In genomic region chr4:89043982-89044381, GRCm38 (mm10) we compare ENCODE assay signal across 16 mouse cellular contexts.
DNase-seq lines count a peak whose midpoint lies in the region; ATAC-seq lines count a peak whose summit lies in the region.
"Had no signal": no experiment of that assay in that cellular context is flagged by ENCODE, and none has a peak within 500 bp of the region (broad histone marks: within the 10 kb centered on the region; RNA-seq: fewer than 3 reads in every experiment).

No protein-coding gene starts in this region.

- H3K27ac ChIP-seq in liver, embryonic 15.5 days (replicated peaks): no peak overlapping the region
- H3K27ac ChIP-seq: forebrain, embryonic 12.5 days; hindbrain, embryonic 15.5 days; kidney, embryonic 15.5 days; macrophage had no signal

- intact Hi-C loops in left cerebral cortex, postnatal 10 days (cut with DNase I): no loop called here

- DNase-seq in 416B (ENCODE audit: low read depth): peak; percentile 100
- no peak for DNase-seq in urinary bladder, adult 2 months (ENCODE audit: low spot score)
- no peak for DNase-seq in adrenal gland, postnatal 10 days
- DNase-seq in layer of hippocampus, postnatal 10 days (ENCODE audit: low spot score in 2 of 2): no peak
- no peak for DNase-seq in left cerebral cortex, postnatal 10 days (ENCODE audit: extremely low spot score in 1 of 2, low spot score in 2 of 2)
- DNase-seq: cerebellum, postnatal 10 days; layer of hippocampus, adult 9-11 months; right cerebral cortex, postnatal 14 days; thymus, postnatal 4 days had no signal

- no peak overlapping the region for H3K4me2 ChIP-seq in liver, embryonic 15.5 days
- H3K4me2 ChIP-seq: forebrain, embryonic 12.5 days; hindbrain, embryonic 15.5 days; kidney, embryonic 15.5 days had no signal

- H3K4me3 ChIP-seq in liver, embryonic 15.5 days (replicated peaks): no peak overlapping the region
- H3K4me3 ChIP-seq: forebrain, embryonic 12.5 days; hindbrain, embryonic 15.5 days; kidney, embryonic 15.5 days had no signal

- no peak overlapping the region for H3K9ac ChIP-seq in liver, embryonic 15.5 days
- H3K9ac ChIP-seq: forebrain, embryonic 12.5 days; hindbrain, embryonic 15.5 days; kidney, embryonic 15.5 days had no signal

- no peaks in the 10 kb centered on the region for H3K36me3 ChIP-seq in liver, embryonic 15.5 days (replicated peaks)
- H3K36me3 ChIP-seq: forebrain, embryonic 12.5 days; hindbrain, embryonic 15.5 days; kidney, embryonic 15.5 days had no signal

- 0 out of 2 replicates have a peak, but pooled peaks cover 4% of the 10 kb centered on the region for H3K4me1 ChIP-seq in liver, embryonic 15.5 days (replicated peaks)
- H3K4me1 ChIP-seq: forebrain, embryonic 12.5 days; hindbrain, embryonic 15.5 days; kidney, embryonic 15.5 days had no signal

- WGBS in liver, embryonic 15.5 days (ENCODE audit: insufficient replicate concordance): 6% methylated on average over 1 of the region's 1 CpGs

- no peaks in the 10 kb centered on the region for H3K27me3 ChIP-seq in liver, embryonic 15.5 days
- H3K27me3 ChIP-seq: forebrain, embryonic 12.5 days; hindbrain, embryonic 15.5 days; kidney, embryonic 15.5 days had no signal

- no peaks in the 10 kb centered on the region for H3K9me3 ChIP-seq in liver, embryonic 15.5 days (replicated peaks)
- H3K9me3 ChIP-seq: forebrain, embryonic 12.5 days; hindbrain, embryonic 15.5 days; kidney, embryonic 15.5 days had no signal

- peak; percentile 89 for ATAC-seq in CD4-positive, CD25-positive, alpha-beta regulatory T cell, adult 4 months
- ATAC-seq in erythroblast, adult 5-6 weeks (replicated peaks; ENCODE audit: low FRiP score, poor library complexity, severe bottlenecking): peak; percentile 62; the same call in 1 of the 2 replicates
- ATAC-seq in liver, embryonic 15.5 days (ENCODE audit: insufficient read depth): peak; percentile 94
